Mouse (Mus musculus): ENCODE data around the gene Ccdc39. TPM values are rescaled to one million over a fixed set of nuclear protein-coding genes. Genes with fewer than 3 reads are reported as not detected.

Gene Ccdc39
- polyA plus RNA-seq, 1 experiment from 2014 or later, result 11.8 TPM

DNA sequence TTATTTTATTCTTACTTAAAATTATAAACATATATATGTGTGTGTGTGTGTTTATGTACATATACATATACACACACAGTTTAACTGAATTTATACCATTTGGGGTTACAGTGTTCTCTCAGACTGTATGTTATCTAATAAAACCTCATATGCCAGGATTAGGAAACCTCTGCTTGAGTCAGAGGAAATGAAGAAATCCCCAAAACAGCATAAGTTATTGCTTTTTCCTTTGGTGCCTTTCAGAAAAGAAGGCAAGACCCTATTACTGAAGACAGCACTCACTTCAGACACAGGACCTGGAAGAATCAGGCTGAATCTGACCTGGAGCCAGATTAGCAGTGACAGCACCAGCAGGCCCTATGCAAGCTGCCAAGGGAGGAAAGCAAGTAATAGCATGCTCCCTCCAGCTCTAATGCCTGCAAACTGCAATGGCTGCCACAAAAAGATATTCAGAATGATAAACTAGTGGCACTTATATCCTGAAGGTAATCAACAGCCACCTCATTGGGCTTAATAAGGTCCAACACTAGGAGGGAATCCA is 20.0 kb upstream of the Ccdc39 start:
- H3K27me3 ChIP-seq (ENCODE audit: control insufficient read depth, insufficient read depth, low read depth, low read length), result no peaks in the 10 kb centered on the region
- no peak overlapping the region for H3K9ac ChIP-seq (ENCODE audit: low read length)
- no peaks in the 10 kb centered on the region for H3K4me1 ChIP-seq (replicated peaks; ENCODE audit: control insufficient read depth, insufficient read depth, low read length)
- H3K4me3 ChIP-seq (ENCODE audit: low read length), result no peak overlapping the region
- no peaks in the 10 kb centered on the region for H3K9me3 ChIP-seq (ENCODE audit: control insufficient read depth, low read length)
- H3K27ac ChIP-seq (ENCODE audit: low read length), result no peak overlapping the region
- ATAC-seq (ENCODE audit: low read depth), result no peak
- H3K4me2 ChIP-seq (ENCODE audit: low read depth, low read length), result no peak overlapping the region
- no peaks in the 10 kb centered on the region for H3K36me3 ChIP-seq (ENCODE audit: control insufficient read depth, insufficient read depth, low read length)

DNA sequence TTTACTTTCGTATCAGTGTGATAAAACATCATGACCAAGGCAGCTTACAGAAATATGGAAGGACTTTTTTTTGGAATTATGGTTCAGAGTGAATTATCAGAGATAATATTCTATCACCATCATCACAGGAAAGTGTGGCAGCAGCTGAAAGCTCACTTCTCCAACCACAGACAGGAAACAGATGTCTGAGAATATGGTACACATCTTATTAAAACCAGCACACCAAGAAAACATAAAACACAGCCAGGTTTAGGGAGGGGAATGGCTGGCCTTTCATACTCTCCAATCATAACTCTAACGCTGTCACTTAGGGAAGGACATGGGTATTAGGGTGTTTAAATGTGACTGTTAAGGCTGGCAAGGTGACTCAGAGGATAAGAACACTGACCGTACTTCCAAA is 14.8 kb upstream of the Ccdc39 start:
- no peak overlapping the region for H3K4me2 ChIP-seq (ENCODE audit: low read depth, low read length)
- ATAC-seq (ENCODE audit: low read depth), result no peak

DNA sequence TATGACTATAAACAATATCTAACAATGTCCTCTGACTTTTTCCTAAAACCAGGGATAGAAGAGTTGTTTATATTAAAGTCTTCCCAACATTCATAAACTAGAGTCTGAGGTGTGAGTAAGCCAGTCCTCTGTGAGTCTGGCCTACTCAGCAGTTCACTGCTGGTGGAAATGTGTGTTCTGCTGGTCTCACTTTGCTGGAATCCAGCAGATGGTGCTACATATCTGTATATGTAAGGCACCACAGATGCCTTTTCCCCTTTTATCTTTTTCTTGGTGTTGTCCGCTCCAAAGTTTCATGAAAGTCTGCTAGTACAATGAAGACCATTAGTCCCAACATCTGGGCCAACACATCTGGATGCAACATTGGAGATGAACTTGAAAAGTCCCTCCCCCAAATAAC is 9.0 kb upstream of the Ccdc39 start:
- Histone ChIP-seq H3K27me3 (ENCODE audit: control insufficient read depth, insufficient read depth, low read depth, low read length) (no peaks in the 10 kb centered on the region), H3K9me3 (ENCODE audit: control insufficient read depth, low read length) (no peaks in the 10 kb centered on the region)
- ATAC-seq (ENCODE audit: low read depth), result no peak

More for the DNA sequence above, 14.8 kb upstream of the Ccdc39 start:
- H3K36me3 ChIP-seq (ENCODE audit: control insufficient read depth, insufficient read depth, low read length), result no peaks in the 10 kb centered on the region
- no peaks in the 10 kb centered on the region for H3K9me3 ChIP-seq (ENCODE audit: control insufficient read depth, low read length)
- H3K27me3 ChIP-seq (ENCODE audit: control insufficient read depth, insufficient read depth, low read depth, low read length), result no peaks in the 10 kb centered on the region
- no peak overlapping the region for H3K9ac ChIP-seq (ENCODE audit: low read length)
- no peaks in the 10 kb centered on the region for H3K4me1 ChIP-seq (replicated peaks; ENCODE audit: control insufficient read depth, insufficient read depth, low read length)
- no peak overlapping the region for H3K4me3 ChIP-seq (ENCODE audit: low read length)
- no peak overlapping the region for H3K27ac ChIP-seq (ENCODE audit: low read length)
- WGBS, result 81% methylated on average over 3 of the region's 3 CpGs

DNA sequence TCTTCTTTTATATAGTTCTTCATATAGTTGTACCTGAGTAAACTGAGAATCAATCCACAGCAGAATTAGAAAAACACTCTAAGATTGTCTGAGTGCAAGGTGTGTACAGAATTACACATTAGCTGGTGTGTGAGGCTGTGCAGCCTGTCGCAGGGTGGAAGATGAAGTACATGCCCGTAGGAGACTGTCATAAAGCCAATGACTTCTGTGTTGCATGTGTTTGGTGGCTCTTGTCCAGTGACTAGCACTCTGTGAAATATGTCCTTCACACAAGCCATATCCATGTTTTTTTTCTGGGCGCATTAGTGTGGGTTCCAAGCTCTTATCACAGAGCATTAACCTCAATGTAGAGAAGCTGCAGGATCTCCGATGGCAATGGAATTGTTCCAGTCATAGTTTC is 6.7 kb upstream of the Ccdc39 start:
- H3K9ac ChIP-seq (ENCODE audit: low read length), result no peak overlapping the region
- H3K9me3 ChIP-seq (ENCODE audit: control insufficient read depth, low read length), result no peaks in the 10 kb centered on the region
- no peak overlapping the region for H3K4me2 ChIP-seq (ENCODE audit: low read depth, low read length)
- H3K27ac ChIP-seq (ENCODE audit: low read length), result no peak overlapping the region
- no peak overlapping the region for H3K4me3 ChIP-seq (ENCODE audit: low read length)
- no peaks in the 10 kb centered on the region for H3K36me3 ChIP-seq (ENCODE audit: control insufficient read depth, insufficient read depth, low read length)
- no peak for ATAC-seq (ENCODE audit: low read depth)
- H3K4me1 ChIP-seq (replicated peaks; ENCODE audit: control insufficient read depth, insufficient read depth, low read length), result no peaks in the 10 kb centered on the region
- 79% methylated on average over 4 of the region's 4 CpGs for WGBS
- no peaks in the 10 kb centered on the region for H3K27me3 ChIP-seq (ENCODE audit: control insufficient read depth, insufficient read depth, low read depth, low read length)

More for the DNA sequence above, 9.0 kb upstream of the Ccdc39 start:
- no peak overlapping the region for H3K9ac ChIP-seq (ENCODE audit: low read length)
- no peak overlapping the region for H3K4me2 ChIP-seq (ENCODE audit: low read depth, low read length)
- no peaks in the 10 kb centered on the region for H3K4me1 ChIP-seq (replicated peaks; ENCODE audit: control insufficient read depth, insufficient read depth, low read length)
- H3K4me3 ChIP-seq (ENCODE audit: low read length), result no peak overlapping the region
- WGBS, result 63% methylated on average over 1 of the region's 1 CpGs
- H3K27ac ChIP-seq (ENCODE audit: low read length), result no peak overlapping the region
- no peaks in the 10 kb centered on the region for H3K36me3 ChIP-seq (ENCODE audit: control insufficient read depth, insufficient read depth, low read length)

DNA sequence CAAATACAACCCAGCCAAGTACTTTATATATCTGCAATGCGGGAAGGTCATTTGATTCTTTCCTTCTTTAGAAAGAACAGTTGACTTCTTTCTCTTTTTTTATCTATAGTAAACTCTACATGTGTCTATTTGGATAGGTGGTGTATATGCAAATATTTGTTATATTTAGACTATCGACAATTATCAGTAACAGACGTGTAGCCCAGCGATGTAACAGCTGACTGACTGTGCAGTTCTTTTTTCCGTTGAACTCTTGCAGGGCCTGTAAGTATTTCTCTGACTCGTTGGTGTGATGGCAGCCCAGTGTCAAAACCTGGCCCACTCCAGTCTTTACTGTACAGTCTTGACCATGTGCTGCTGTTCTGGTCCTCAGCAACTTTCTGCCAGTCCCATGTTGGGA is 2.5 kb upstream of the Ccdc39 start:
- H3K9me3 ChIP-seq (ENCODE audit: control insufficient read depth, low read length), result no peaks in the 10 kb centered on the region
- no peak overlapping the region for H3K9ac ChIP-seq (ENCODE audit: low read length)
- H3K27me3 ChIP-seq (ENCODE audit: control insufficient read depth, insufficient read depth, low read depth, low read length), result no peaks in the 10 kb centered on the region
- H3K4me1 ChIP-seq (replicated peaks; ENCODE audit: control insufficient read depth, insufficient read depth, low read length), result no peaks in the 10 kb centered on the region
- 61% methylated on average over 6 of the region's 6 CpGs for WGBS
- no peak overlapping the region for H3K4me2 ChIP-seq (ENCODE audit: low read depth, low read length)
- ATAC-seq (ENCODE audit: low read depth), result no peak
- no peaks in the 10 kb centered on the region for H3K36me3 ChIP-seq (ENCODE audit: control insufficient read depth, insufficient read depth, low read length)
- no peak overlapping the region for H3K27ac ChIP-seq (ENCODE audit: low read length)
- H3K4me3 ChIP-seq (ENCODE audit: low read length), result no peak overlapping the region

DNA sequence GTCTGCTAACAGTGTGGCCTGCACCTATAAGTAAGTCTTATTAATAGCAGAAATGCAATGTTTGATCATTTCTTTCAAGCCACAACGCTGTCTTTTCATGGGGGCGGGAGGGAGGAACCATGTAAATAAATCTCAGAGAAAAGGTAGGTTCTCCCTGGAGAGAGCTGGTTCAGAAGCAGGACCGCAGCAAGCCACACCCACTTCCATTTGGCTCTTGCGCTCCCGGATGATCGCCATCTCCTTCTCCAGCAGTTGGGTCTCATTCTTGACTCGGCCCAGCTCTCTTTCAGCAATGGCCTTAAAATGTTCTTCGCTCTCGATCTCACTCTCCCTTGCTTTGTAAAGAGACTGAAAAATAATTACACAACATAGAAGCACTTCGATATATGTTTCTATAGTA is 5.2 kb downstream of the Ccdc39 start:
- WGBS, result 41% methylated on average over 10 of the region's 10 CpGs
- H3K36me3 ChIP-seq (ENCODE audit: control insufficient read depth, insufficient read depth, low read length), result no peaks in the 10 kb centered on the region
- H3K9ac ChIP-seq (ENCODE audit: low read length), result no peak overlapping the region
- no peaks in the 10 kb centered on the region for H3K9me3 ChIP-seq (ENCODE audit: control insufficient read depth, low read length)
- ATAC-seq (ENCODE audit: low read depth), result no peak
- H3K27ac ChIP-seq (ENCODE audit: low read length), result no peak overlapping the region
- no peaks in the 10 kb centered on the region for H3K27me3 ChIP-seq (ENCODE audit: control insufficient read depth, insufficient read depth, low read depth, low read length)
- H3K4me2 ChIP-seq (ENCODE audit: low read depth, low read length), result peak overlapping the region; percentile 32
- H3K4me1 ChIP-seq (replicated peaks; ENCODE audit: control insufficient read depth, insufficient read depth, low read length), result no peaks in the 10 kb centered on the region
- peak overlapping the region; percentile 13 for H3K4me3 ChIP-seq (ENCODE audit: low read length)

DNA sequence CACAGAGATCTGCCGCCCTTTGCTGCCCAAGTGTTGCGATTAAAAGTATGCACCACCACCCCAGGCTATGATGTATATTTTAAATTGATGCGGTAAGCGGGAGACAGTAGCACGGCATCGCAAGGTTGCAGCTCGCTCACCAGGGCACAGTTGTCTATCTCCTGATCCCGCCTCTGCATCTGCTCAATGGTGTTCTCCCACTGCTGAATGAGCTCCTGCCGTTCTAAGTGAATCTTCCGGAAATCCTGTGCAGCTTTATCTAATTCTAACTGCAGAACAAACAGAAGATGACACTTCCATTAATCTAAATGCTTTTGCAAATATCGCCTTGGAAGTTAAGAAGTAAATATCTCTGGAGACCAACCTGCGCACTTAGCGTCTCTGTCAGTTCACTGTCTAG is 7.5 kb downstream of the Ccdc39 start:
- ATAC-seq (ENCODE audit: low read depth), result no peak
- H3K9me3 ChIP-seq (ENCODE audit: control insufficient read depth, low read length), result no peaks in the 10 kb centered on the region
- no peaks in the 10 kb centered on the region for H3K4me1 ChIP-seq (replicated peaks; ENCODE audit: control insufficient read depth, insufficient read depth, low read length)
- H3K27ac ChIP-seq (ENCODE audit: low read length), result no peak overlapping the region
- H3K4me2 ChIP-seq (ENCODE audit: low read depth, low read length), result no peak overlapping the region
- WGBS, result 84% methylated on average over 13 of the region's 13 CpGs
- H3K27me3 ChIP-seq (ENCODE audit: control insufficient read depth, insufficient read depth, low read depth, low read length), result no peaks in the 10 kb centered on the region
- no peak overlapping the region for H3K4me3 ChIP-seq (ENCODE audit: low read length)
- H3K36me3 ChIP-seq (ENCODE audit: control insufficient read depth, insufficient read depth, low read length), result no peaks in the 10 kb centered on the region
- H3K9ac ChIP-seq (ENCODE audit: low read length), result no peak overlapping the region

DNA sequence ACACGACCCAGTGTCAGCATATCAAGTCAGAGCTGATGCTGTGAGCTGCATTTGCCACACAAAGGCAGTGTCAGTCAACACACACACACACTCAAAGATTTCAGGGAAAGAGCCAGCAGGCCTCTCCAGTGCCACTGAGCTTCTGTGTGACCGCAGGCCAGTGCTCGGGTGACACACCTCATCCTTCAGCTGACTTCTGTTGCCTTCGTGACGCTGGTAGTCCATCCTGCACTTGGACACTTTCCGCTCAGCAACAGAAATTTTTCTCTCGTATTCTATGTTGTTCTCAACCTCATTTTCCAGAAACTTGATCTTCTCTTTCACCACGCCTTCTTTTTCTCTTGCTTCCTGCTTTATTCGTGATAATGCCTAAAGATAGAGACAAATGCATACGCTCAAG is 11.8 kb downstream of the Ccdc39 start:
- H3K36me3 ChIP-seq (ENCODE audit: control insufficient read depth, insufficient read depth, low read length), result no peaks in the 10 kb centered on the region
- H3K9ac ChIP-seq (ENCODE audit: low read length), result no peak overlapping the region
- H3K27ac ChIP-seq (ENCODE audit: low read length), result no peak overlapping the region
- H3K9me3 ChIP-seq (ENCODE audit: control insufficient read depth, low read length), result no peaks in the 10 kb centered on the region
- H3K4me3 ChIP-seq (ENCODE audit: low read length), result no peak overlapping the region
- no peak for ATAC-seq (ENCODE audit: low read depth)
- 66% methylated on average over 10 of the region's 10 CpGs for WGBS
- no peaks in the 10 kb centered on the region for H3K27me3 ChIP-seq (ENCODE audit: control insufficient read depth, insufficient read depth, low read depth, low read length)
- no peak overlapping the region for H3K4me2 ChIP-seq (ENCODE audit: low read depth, low read length)
- no peaks in the 10 kb centered on the region for H3K4me1 ChIP-seq (replicated peaks; ENCODE audit: control insufficient read depth, insufficient read depth, low read length)

DNA sequence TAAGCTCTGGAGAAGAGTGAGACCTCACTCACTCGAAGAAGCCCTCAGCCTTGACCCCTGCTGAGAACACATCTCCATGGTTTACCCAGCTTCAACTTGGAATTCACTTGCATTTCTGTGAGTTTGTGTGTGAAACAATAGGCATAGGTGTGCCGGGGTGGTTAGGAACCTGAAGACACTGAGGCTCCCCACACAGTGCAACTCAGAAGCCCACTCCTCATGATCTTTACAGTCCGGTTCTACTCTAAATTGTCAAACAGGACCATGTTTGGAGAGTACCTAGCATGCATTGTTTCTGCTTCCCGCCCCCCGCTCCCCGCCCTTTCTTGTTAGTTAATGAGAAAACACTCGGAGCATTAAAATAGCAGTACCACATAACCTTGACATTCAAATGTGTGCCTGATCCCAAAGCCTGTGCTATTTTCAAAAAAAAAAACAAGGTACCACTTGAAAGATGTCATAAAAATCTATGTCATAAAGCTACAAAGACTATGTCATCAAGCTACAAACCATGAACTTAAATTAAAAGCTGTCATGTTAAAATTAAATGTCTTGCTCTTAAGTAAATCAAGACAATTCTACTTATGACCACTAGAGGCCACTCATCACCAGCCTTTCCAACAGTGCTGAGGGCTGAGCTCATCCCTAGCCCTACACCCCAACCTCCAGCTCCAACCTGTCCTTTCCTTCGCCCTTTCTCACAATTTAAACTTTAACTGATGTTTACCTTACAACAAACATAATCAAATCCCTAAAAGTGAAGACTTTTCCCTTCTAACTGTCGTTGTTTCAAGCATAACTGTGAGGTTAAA is 19.8 kb downstream of the Ccdc39 start:
- Histone ChIP-seq H3K9me3 (ENCODE audit: control insufficient read depth, low read length) (no peaks in the 10 kb centered on the region), H3K4me1 (replicated peaks; ENCODE audit: control insufficient read depth, insufficient read depth, low read length) (no peaks in the 10 kb centered on the region), H3K4me2 (ENCODE audit: low read depth, low read length) (no peak overlapping the region), H3K9ac (ENCODE audit: low read length) (no peak overlapping the region), H3K36me3 (ENCODE audit: control insufficient read depth, insufficient read depth, low read length) (no peaks in the 10 kb centered on the region), H3K27me3 (ENCODE audit: control insufficient read depth, insufficient read depth, low read depth, low read length) (no peaks in the 10 kb centered on the region), H3K27ac (ENCODE audit: low read length) (no peak overlapping the region), H3K4me3 (ENCODE audit: low read length) (no peak overlapping the region)
- 35% methylated on average over 9 of the region's 9 CpGs for WGBS
- peak; percentile 54; the same call in 1 of the 2 replicates for ATAC-seq (ENCODE audit: low read depth)

Data from lung, embryonic 16.5 days (tissue).